Mouse (Mus musculus) kidney, postnatal 10 days (tissue): ENCODE data around the gene Mettl25.

Experiments
- DNase-seq: peaks from one replicate; pipeline ENCODE4 v3.0.0; 2021; ENCODE audit warnings: mixed read lengths

Mettl25 gene

DNA sequence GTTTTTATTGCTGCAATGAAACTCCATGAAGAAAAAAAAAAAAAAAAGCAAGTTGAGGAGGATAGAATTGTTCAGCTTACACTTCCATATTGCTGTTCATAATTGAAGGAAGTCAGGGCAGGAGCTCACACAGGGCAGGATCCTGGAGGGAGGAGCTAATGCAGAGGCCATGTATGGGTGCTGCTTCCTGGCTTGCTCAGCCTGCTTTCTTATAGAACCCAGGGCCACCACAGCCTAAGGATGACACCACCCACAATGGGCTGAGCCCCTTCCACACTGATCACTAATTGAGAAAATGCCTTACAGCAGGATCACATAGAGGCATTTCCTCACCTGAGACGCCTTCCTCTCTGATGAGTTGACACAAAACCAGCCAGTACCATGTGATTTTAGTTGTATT lies 95.2 kb downstream of the Mettl25 start:
- DNase-seq, result no peak

DNA sequence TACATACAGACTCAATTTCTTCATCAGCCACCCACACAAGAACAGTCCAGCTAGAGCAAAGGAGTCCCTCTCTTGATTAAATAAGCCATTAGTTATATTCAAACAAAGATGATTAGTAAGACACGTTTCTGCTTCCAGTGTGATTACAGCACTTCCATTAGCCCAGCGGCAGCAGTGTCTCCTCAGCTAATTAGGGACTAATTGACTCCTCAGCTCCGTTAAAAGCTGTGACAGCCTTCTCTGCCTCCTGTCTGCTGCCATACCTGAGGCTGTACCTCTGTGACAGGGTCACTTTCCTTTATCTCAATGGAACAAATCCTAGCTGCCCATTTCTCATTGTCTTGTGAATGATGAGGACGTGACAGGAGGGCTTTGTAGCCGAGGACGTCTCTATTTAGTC lies 99.4 kb downstream of the Mettl25 start:
- DNase-seq, result no peak

DNA sequence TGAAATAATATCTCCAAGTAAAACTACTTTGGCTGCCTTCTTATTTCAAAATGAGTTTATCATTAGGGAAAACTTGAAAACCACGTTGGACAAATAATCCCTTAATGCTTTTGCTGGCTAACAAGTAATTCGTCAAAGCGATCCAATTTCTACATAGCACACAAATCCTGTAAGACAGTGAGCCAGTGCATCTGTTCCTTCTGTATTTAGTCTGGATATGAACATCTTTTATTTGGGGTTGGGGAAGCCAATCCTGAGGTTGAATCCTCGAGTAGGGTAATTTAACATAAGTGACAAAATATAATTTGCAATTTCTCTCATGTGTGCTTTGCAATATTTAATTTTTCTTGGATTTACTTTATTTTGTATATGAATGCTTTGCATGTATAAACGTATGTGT lies 102.2 kb downstream of the Mettl25 start:
- no peak for DNase-seq

DNA sequence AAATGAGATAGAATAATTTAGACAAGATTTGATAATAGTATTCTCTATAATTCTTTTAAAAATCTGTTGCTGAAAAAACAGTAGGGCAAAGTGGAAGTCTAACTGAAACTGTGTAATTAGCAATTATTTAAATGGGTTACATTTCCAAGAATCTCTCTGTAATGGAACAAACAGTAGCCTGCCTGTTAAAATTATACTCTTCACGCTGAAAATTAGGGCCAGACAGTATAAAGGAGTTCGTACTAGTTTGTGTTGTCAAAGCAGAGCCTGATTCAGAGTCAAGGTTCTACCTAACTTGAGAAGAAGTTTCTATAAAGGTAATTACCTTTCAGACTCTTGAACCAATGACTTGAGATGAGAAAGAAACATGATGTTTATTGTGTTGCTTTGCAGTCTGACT lies 113.4 kb downstream of the Mettl25 start:
- DNase-seq, result no peak

DNA sequence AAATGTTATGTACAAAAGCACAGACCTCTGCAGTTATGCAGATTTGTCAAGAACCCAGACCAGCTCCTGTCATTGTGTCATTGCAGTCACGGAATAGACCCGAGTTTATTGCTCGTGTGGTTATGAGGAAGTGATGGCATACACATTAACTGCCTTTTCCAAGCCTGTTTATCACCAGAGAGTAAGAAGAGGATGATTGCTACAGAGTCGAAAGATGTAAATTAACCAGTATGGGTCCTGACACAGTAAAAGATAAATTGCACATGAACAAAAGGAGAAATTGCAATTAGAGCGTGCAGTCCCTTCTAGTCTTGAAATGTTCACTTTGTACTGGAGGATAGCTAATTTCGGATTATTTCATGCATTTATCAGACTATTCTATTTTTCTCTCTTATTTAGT lies 113.8 kb downstream of the Mettl25 start:
- no peak for DNase-seq

DNA sequence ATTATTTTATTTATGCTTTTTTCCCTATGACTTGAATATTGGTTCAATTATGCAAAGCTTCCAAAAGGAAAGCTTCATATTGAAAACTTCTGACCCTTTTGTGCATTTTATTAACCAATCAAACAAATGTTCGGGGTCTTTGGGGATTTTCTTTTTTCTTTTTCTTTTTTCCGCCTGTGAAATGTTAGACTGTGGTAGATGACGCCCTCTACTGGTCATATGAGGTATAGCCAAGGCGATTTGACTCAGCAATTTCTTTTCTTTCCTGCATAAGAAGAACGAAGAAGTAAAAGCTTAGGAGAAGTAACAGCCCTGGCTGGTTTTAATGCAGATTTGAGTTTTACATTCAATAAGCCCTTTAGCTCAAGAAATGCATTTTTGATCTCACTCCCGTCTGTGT lies 126.3 kb downstream of the Mettl25 start:
- peak; percentile 24 for DNase-seq

DNA sequence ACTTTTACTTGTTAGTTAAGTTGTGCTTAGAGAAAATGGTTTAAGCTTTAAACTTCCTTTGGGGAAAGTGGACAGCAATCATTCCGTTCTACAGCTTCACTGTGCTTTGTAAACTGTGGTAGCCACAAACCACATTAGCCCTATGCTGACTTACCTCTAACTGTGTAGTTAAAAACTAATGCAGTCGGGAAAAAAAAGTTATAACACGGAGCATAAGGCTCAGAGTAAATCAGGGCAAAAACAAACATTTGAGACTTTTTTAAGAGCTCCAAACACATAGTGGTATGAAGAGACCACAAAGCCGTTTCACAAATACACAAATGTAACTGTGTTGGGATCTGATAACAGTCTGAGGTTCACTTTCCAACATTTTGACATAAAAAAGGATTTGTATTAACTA lies 126.8 kb downstream of the Mettl25 start:
- DNase-seq, result no peak

DNA sequence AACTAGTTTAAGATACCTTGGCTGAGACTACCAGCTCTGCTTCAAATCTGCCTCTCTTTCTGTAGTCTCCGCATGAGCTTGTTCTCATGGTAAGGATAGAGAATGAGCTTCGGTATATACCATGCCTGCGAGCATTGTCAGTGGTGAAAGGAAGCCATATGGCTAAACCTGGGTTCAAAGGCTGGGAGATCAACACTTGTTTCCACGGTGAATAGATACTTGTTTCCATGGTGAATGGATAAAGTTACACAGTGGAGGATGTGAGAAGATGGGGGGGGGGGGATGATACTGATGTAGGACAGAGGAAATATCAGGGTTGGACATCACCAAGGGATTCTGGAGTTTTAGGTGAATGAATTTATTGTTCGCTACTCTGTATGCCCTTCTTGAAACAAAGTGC lies 128.0 kb downstream of the Mettl25 start:
- DNase-seq, result no peak
